Mouse (Mus musculus) forebrain, embryonic 12.5 days (tissue): ENCODE data around the gene Gm867. TPM values are rescaled to one million over a fixed set of nuclear protein-coding genes. Genes with fewer than 3 reads are reported as not detected.

Experiments
- ATAC-seq: fragments of 200-750 bp; cut with Nextera tagmentation; 2 replicates; pipeline ENCODE4 v1.8.0; 2017; ENCODE audit warnings: moderate TSS enrichment; ENCODE audit not compliant: low FRiP score
- H3K27ac ChIP-seq: fragments of 300-500 bp; sonication (generic); 2 replicates; pipeline ENCODE4 v1.5.1; 2016; ENCODE audit warnings: mild to moderate bottlenecking
- H3K27me3 ChIP-seq: fragments of 300-500 bp; sonication (generic); 2 replicates; pipeline ENCODE4 v1.6.1; 2016; ENCODE audit warnings: mild to moderate bottlenecking
- H3K36me3 ChIP-seq: fragments of 300-500 bp; sonication (generic); replicated peaks from 2 replicates; pipeline ENCODE4 v1.6.1; 2016; ENCODE audit warnings: mild to moderate bottlenecking
- H3K4me1 ChIP-seq: fragments of 300-500 bp; sonication (generic); 2 replicates; pipeline ENCODE4 v1.6.1; 2016
- H3K4me2 ChIP-seq: fragments of 300-500 bp; sonication (generic); 2 replicates; pipeline ENCODE4 v1.6.1; 2016; ENCODE audit warnings: mild to moderate bottlenecking, moderate library complexity
- H3K4me3 ChIP-seq: fragments of 300-500 bp; sonication (generic); replicated peaks from 2 replicates; pipeline ENCODE4 v1.5.1; 2016; ENCODE audit warnings: mild to moderate bottlenecking
- H3K9ac ChIP-seq: fragments of 300-500 bp; sonication (generic); 2 replicates; pipeline ENCODE4 v1.6.1; 2016; ENCODE audit warnings: mild to moderate bottlenecking
- H3K9me3 ChIP-seq: fragments of 300-500 bp; sonication (generic); 2 replicates; pipeline ENCODE4 v1.6.1; 2016
- WGBS: fragments of 180-500 bp; shearing (Covaris S2); methylation state at CpG from one replicate; pipeline ENCODE4 v1.1.7; 2016; 5-methylcytosine and 5-hydroxymethylcytosine counted together
- polyA plus RNA-seq: library from polyadenylated mRNA; unstranded; fragments of >200 nt; fragmentation: Nextera tagmentation; extraction: Ambion mirVana; gene quantifications from 2 replicates; pipeline ENCODE4 v1.2.1, GENCODE M21; 2016

The Gm867 gene
- polyA plus RNA-seq, 1 experiment from 2014 or later, result 0.46 TPM

GRCm38 (mm10) chr10:75932081-75932678 is 8.3 kb downstream of the Gm867 start:
- under 1% methylated on average over 35 of the region's 44 CpGs for WGBS
- peak overlapping the region; percentile 86 for H3K9ac ChIP-seq

GRCm38 (mm10) chr10:75931311-75931710 is 9.2 kb downstream of the Gm867 start:
- H3K27ac ChIP-seq, result no peak overlapping the region
- peak overlapping the region; percentile 57 for H3K4me3 ChIP-seq
- no peaks in the 10 kb centered on the region for H3K9me3 ChIP-seq
- WGBS, result 23% methylated on average over 7 of the region's 7 CpGs
- peak overlapping the region; percentile 92 for H3K4me2 ChIP-seq
- no peak for ATAC-seq
- peaks cover 48% of the 10 kb centered on the region for H3K4me1 ChIP-seq
- peaks cover 68% of the 10 kb centered on the region for H3K27me3 ChIP-seq
- H3K9ac ChIP-seq, result peak overlapping the region; percentile 86
- peaks cover 14% of the 10 kb centered on the region for H3K36me3 ChIP-seq

More at GRCm38 (mm10) chr10:75932081-75932678, 8.3 kb downstream of the Gm867 start:
- peaks cover 76% of the 10 kb centered on the region for H3K27me3 ChIP-seq
- peak overlapping the region; percentile 14 for H3K27ac ChIP-seq
- peak overlapping the region; percentile 57 for H3K4me3 ChIP-seq
- peaks cover 48% of the 10 kb centered on the region for H3K4me1 ChIP-seq
- peak overlapping the region; percentile 92 for H3K4me2 ChIP-seq
- peaks cover 10% of the 10 kb centered on the region for H3K36me3 ChIP-seq
- H3K9me3 ChIP-seq, result no peaks in the 10 kb centered on the region
- peak; percentile 74 for ATAC-seq

- Histone ChIP-seq H3K36me3 (peaks cover 20% of the 10 kb centered on the region), H3K9me3 (no peaks in the 10 kb centered on the region), H3K4me1 (peaks cover 38% of the 10 kb centered on the region), H3K27ac (no peak overlapping the region), H3K4me2 (no peak overlapping the region), H3K9ac (no peak overlapping the region), H3K27me3 (peaks cover 57% of the 10 kb centered on the region), H3K4me3 (no peak overlapping the region)
- no peak for ATAC-seq
- 38% methylated on average over 6 of the region's 6 CpGs for WGBS
Observed at GRCm38 (mm10) chr10:75930304-75930703, 10.2 kb downstream of the Gm867 start.

GRCm38 (mm10) chr10:75926396-75926795 is 14.1 kb downstream of the Gm867 start:
- WGBS, result 76% methylated on average over 13 of the region's 13 CpGs
- Histone ChIP-seq H3K36me3 (peaks cover 27% of the 10 kb centered on the region), H3K4me3 (no peak overlapping the region), H3K9me3 (no peaks in the 10 kb centered on the region), H3K4me1 (peaks cover 29% of the 10 kb centered on the region), H3K27me3 (peaks cover 23% of the 10 kb centered on the region), H3K27ac (no peak overlapping the region), H3K9ac (no peak overlapping the region), H3K4me2 (no peak overlapping the region)
- no peak for ATAC-seq

GRCm38 (mm10) chr10:75924324-75924723 is 16.1 kb downstream of the Gm867 start:
- WGBS, result 52% methylated on average over 2 of the region's 2 CpGs
- Histone ChIP-seq H3K9me3 (no peaks in the 10 kb centered on the region), H3K4me2 (no peak overlapping the region), H3K9ac (no peak overlapping the region), H3K27me3 (peaks cover 6% of the 10 kb centered on the region; the same call in 1 of the 2 replicates), H3K4me3 (no peak overlapping the region), H3K36me3 (peaks cover 27% of the 10 kb centered on the region), H3K4me1 (peaks cover 25% of the 10 kb centered on the region), H3K27ac (no peak overlapping the region)
- no peak for ATAC-seq

- Histone ChIP-seq H3K4me1 (peaks cover 39% of the 10 kb centered on the region), H3K27me3 (no peaks in the 10 kb centered on the region), H3K36me3 (peaks cover 30% of the 10 kb centered on the region), H3K4me3 (peak overlapping the region; percentile 85), H3K27ac (peak overlapping the region; percentile 96), H3K9me3 (no peaks in the 10 kb centered on the region), H3K4me2 (peak overlapping the region; percentile 80), H3K9ac (peak overlapping the region; percentile 98)
- peak; percentile 60 for ATAC-seq
- 4% methylated on average over 22 of the region's 22 CpGs for WGBS
Observed at GRCm38 (mm10) chr10:75921726-75922560, 18.5 kb downstream of the Gm867 start.

- Histone ChIP-seq H3K4me2 (peak within 1 kb of the TSS; percentile 80), H3K4me1 (peaks cover 39% of the 10 kb centered on the region), H3K9me3 (no peaks in the 10 kb centered on the region), H3K27me3 (no peaks in the 10 kb centered on the region), H3K4me3 (peak within 1 kb of the TSS; percentile 85), H3K9ac (peak within 1 kb of the TSS; percentile 98), H3K27ac (peak within 1 kb of the TSS; percentile 96), H3K36me3 (peaks cover 36% of the 10 kb centered on the region)
- under 1% methylated on average over 76 of the region's 76 CpGs for WGBS
- ATAC-seq, result peak; percentile 93
Observed at GRCm38 (mm10) chr10:75921026-75921725, 19.3 kb downstream of the Gm867 start, which contains the start of gene Smarcb1. TSS of gene Smarcb1 (minus strand) at chr10:75921617.

GRCm38 (mm10) chr10:75919026-75919425 is 21.4 kb downstream of the Gm867 start:
- Histone ChIP-seq H3K9ac (no peak overlapping the region), H3K4me1 (peaks cover 39% of the 10 kb centered on the region), H3K4me2 (peak overlapping the region; percentile 0; the same call in 1 of the 2 replicates), H3K4me3 (no peak overlapping the region), H3K27ac (no peak overlapping the region), H3K27me3 (no peaks in the 10 kb centered on the region), H3K9me3 (no peaks in the 10 kb centered on the region), H3K36me3 (peaks cover 48% of the 10 kb centered on the region)
- no peak for ATAC-seq
- WGBS, result 89% methylated on average over 5 of the region's 5 CpGs

- Histone ChIP-seq H3K4me1 (peaks cover 28% of the 10 kb centered on the region), H3K27me3 (no peaks in the 10 kb centered on the region), H3K27ac (no peak overlapping the region), H3K9ac (no peak overlapping the region), H3K9me3 (no peaks in the 10 kb centered on the region), H3K36me3 (peaks cover 56% of the 10 kb centered on the region), H3K4me2 (no peak overlapping the region), H3K4me3 (no peak overlapping the region)
- 88% methylated on average over 8 of the region's 8 CpGs for WGBS
- no peak for ATAC-seq
Observed at GRCm38 (mm10) chr10:75916840-75917239, 23.6 kb downstream of the Gm867 start.

GRCm38 (mm10) chr10:75915557-75915956 is 24.9 kb downstream of the Gm867 start:
- H3K27ac ChIP-seq, result no peak overlapping the region
- 92% methylated on average over 7 of the region's 7 CpGs for WGBS

GRCm38 (mm10) chr10:75913013-75913589 is 27.4 kb downstream of the Gm867 start:
- Histone ChIP-seq H3K9ac (no peak overlapping the region), H3K27me3 (no peaks in the 10 kb centered on the region), H3K4me3 (no peak overlapping the region), H3K4me1 (peaks cover 2% of the 10 kb centered on the region), H3K36me3 (peaks cover 80% of the 10 kb centered on the region), H3K9me3 (no peaks in the 10 kb centered on the region), H3K4me2 (no peak overlapping the region), H3K27ac (no peak overlapping the region)
- ATAC-seq, result no peak
- WGBS, result 79% methylated on average over 6 of the region's 6 CpGs

More at GRCm38 (mm10) chr10:75915557-75915956, 24.9 kb downstream of the Gm867 start:
- ATAC-seq, result no peak
- Histone ChIP-seq H3K4me1 (peaks cover 25% of the 10 kb centered on the region), H3K27me3 (no peaks in the 10 kb centered on the region), H3K4me3 (no peak overlapping the region), H3K4me2 (no peak overlapping the region), H3K36me3 (peaks cover 68% of the 10 kb centered on the region), H3K9ac (no peak overlapping the region), H3K9me3 (no peaks in the 10 kb centered on the region)

- peaks cover 83% of the 10 kb centered on the region for H3K36me3 ChIP-seq
- no peak for ATAC-seq
- H3K4me2 ChIP-seq, result no peak overlapping the region
- H3K9me3 ChIP-seq, result no peaks in the 10 kb centered on the region
- no peak overlapping the region for H3K9ac ChIP-seq
- H3K4me3 ChIP-seq, result no peak overlapping the region
- no peaks in the 10 kb centered on the region for H3K27me3 ChIP-seq
- no peak overlapping the region for H3K27ac ChIP-seq
- H3K4me1 ChIP-seq, result no peaks in the 10 kb centered on the region
- 86% methylated on average over 2 of the region's 2 CpGs for WGBS
Observed at GRCm38 (mm10) chr10:75910698-75911097, 29.8 kb downstream of the Gm867 start.
